Mouse (Mus musculus) embryonic fibroblast, embryonic 13.5 days (primary cell): ENCODE measurements around the gene Lctl. TPM values are rescaled to one million over a fixed set of nuclear protein-coding genes. Genes with fewer than 3 reads are reported as not detected.

Experiments
- H3K27ac ChIP-seq: 2 replicates; pipeline ENCODE4 v1.5.1; 2012; ENCODE audit warnings: low read length, control low read depth, inconsistent platforms; ENCODE audit not compliant: insufficient read depth
- H3K4me1 ChIP-seq: 2 replicates; pipeline ENCODE4 v1.6.1; 2011; ENCODE audit warnings: low read length; ENCODE audit not compliant: control insufficient read depth, insufficient read depth
- H3K4me3 ChIP-seq: 2 replicates; pipeline ENCODE4 v1.5.1; 2011; ENCODE audit warnings: mild to moderate bottlenecking, control low read depth, low read length; ENCODE audit not compliant: insufficient read depth
- CTCF ChIP-seq: IDR thresholded peaks from 2 replicates; pipeline ENCODE4 v1.5.1; 2011; ENCODE audit warnings: mild to moderate bottlenecking, control low read depth, low read length, moderate library complexity, borderline replicate concordance; ENCODE audit not compliant: insufficient read depth
- POLR2A ChIP-seq: IDR thresholded peaks from 2 replicates; pipeline ENCODE4 v1.6.1; 2011; ENCODE audit warnings: low read depth, mild to moderate bottlenecking, control low read depth, low read length, moderate library complexity
- polyA plus RNA-seq: library from polyadenylated mRNA; stranded (reverse); fragments of >200 nt; gene quantifications from 2 replicates; pipeline ENCODE4 v1.2.4, GENCODE M21; 2011; ENCODE audit warnings: low read depth; ENCODE audit not compliant: missing spikeins, insufficient read length

Gene Lctl
- not detected in 2 replicates for polyA plus RNA-seq

GRCm38 (mm10) chr9:64116876-64117275 is at the start of gene Lctl:
Gene Lctl (plus strand): TSS chr9:64117147.
- TF ChIP-seq CTCF (no peak), POLR2A (no peak)
- H3K4me1 ChIP-seq = peaks cover 5% of the 10 kb centered on the region; the same call in 1 of the 2 replicates
- H3K4me3 ChIP-seq = no peak within 1 kb of the TSS
- no peak within 1 kb of the TSS for H3K27ac ChIP-seq

GRCm38 (mm10) chr9:64067787-64068186 is 49.2 kb upstream of the Lctl start:
- H3K4me3 ChIP-seq = no peak overlapping the region
- no peak overlapping the region; the same call in 1 of the 2 replicates for H3K27ac ChIP-seq
- 0 out of 2 replicates have a peak, but pooled peaks cover 2% of the 10 kb centered on the region for H3K4me1 ChIP-seq
- no peak for TF ChIP-seq CTCF
- no peak for TF ChIP-seq POLR2A

- no peak overlapping the region for H3K4me3 ChIP-seq
- H3K27ac ChIP-seq = no peak overlapping the region
- H3K4me1 ChIP-seq = 0 out of 2 replicates have a peak, but pooled peaks cover 2% of the 10 kb centered on the region
- no peak for TF ChIP-seq POLR2A
- TF ChIP-seq CTCF = no peak
Measured at GRCm38 (mm10) chr9:64068571-64068970, 48.4 kb upstream of the Lctl start.

GRCm38 (mm10) chr9:64069131-64069530 is 47.8 kb upstream of the Lctl start:
- H3K4me1 ChIP-seq = 0 out of 2 replicates have a peak, but pooled peaks cover 2% of the 10 kb centered on the region
- H3K27ac ChIP-seq = no peak overlapping the region
- TF ChIP-seq POLR2A (no peak), CTCF (no peak)
- no peak overlapping the region for H3K4me3 ChIP-seq

GRCm38 (mm10) chr9:64070674-64071073 is 46.3 kb upstream of the Lctl start:
- no peak overlapping the region for H3K4me3 ChIP-seq
- TF ChIP-seq POLR2A = no peak
- no peak overlapping the region for H3K27ac ChIP-seq
- H3K4me1 ChIP-seq = 0 out of 2 replicates have a peak, but pooled peaks cover 2% of the 10 kb centered on the region

GRCm38 (mm10) chr9:64074831-64075230 is 42.1 kb upstream of the Lctl start:
- Histone ChIP-seq H3K27ac (no peak overlapping the region), H3K4me1 (no peaks in the 10 kb centered on the region), H3K4me3 (no peak overlapping the region)
- TF ChIP-seq CTCF (no peak), POLR2A (no peak)

GRCm38 (mm10) chr9:64076412-64076811 is 40.5 kb upstream of the Lctl start:
- no peak overlapping the region for H3K4me3 ChIP-seq
- no peak overlapping the region for H3K27ac ChIP-seq
- TF ChIP-seq POLR2A (no peak), CTCF (no peak)
- H3K4me1 ChIP-seq = no peaks in the 10 kb centered on the region

GRCm38 (mm10) chr9:64078386-64078792 is 38.6 kb upstream of the Lctl start:
- H3K27ac ChIP-seq = no peak overlapping the region
- no peaks in the 10 kb centered on the region for H3K4me1 ChIP-seq
- no peak for TF ChIP-seq CTCF
- TF ChIP-seq POLR2A = no peak
- no peak overlapping the region for H3K4me3 ChIP-seq

GRCm38 (mm10) chr9:64079922-64080321 is 37.0 kb upstream of the Lctl start:
- TF ChIP-seq CTCF (no peak), POLR2A (no peak)
- Histone ChIP-seq H3K4me3 (no peak overlapping the region), H3K4me1 (peaks cover 2% of the 10 kb centered on the region; the same call in 1 of the 2 replicates), H3K27ac (no peak overlapping the region)

GRCm38 (mm10) chr9:64084231-64084630 is 32.7 kb upstream of the Lctl start:
- peak overlapping the region; percentile 90 for H3K27ac ChIP-seq

More at GRCm38 (mm10) chr9:64084231-64084630, 32.7 kb upstream of the Lctl start:
- H3K4me3 ChIP-seq = peak overlapping the region; percentile 14; the same call in 1 of the 2 replicates
- TF ChIP-seq POLR2A (peak; percentile 33; the same call in 1 of the 2 replicates), CTCF (no peak)
- H3K4me1 ChIP-seq = peaks cover 2% of the 10 kb centered on the region; the same call in 1 of the 2 replicates
